Mouse (Mus musculus) myocyte (in vitro differentiated cells): ENCODE data around the gene Mapkapk2.

Experiments used
- MYOD1 ChIP-seq, 3 experiments: IDR thresholded peaks; one replicate each; pipeline ENCODE4 v1.6.1; 2011; ENCODE audit warnings: control low read depth in 2 of 3, low read depth in 2 of 3, mild to moderate bottlenecking in 2 of 3, moderate library complexity in 1 of 3; ENCODE audit not compliant: insufficient read length in 2 of 3, control insufficient read depth in 1 of 3
- TCF3 ChIP-seq: IDR thresholded peaks from one replicate; pipeline ENCODE4 v1.6.1; 2011; ENCODE audit warnings: low read depth, control low read depth; ENCODE audit not compliant: insufficient read length

DNA sequence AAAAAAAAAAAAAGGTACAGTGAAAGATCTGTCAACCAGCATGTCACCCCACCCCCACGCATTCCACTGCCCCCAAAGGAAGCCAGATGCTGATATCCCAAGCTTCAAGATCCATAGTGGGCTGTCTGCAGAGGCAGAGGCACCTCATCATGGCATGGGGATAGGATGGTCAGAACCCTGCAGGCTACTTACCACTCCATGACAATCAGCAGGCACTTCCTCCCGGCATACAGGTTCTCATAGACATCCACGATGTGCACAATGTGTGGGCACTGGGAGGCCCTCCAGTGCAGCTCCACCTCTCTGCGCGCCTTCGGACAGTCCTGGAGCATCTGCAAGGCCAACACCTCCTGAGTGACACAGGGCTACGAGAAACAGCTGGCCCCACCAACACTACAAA lies 39.2 kb downstream of the Mapkapk2 start:
- TF ChIP-seq TCF3 (no peak), MYOD1 (IDR thresholded peaks at IDR 0.05; ENCODE audit: control insufficient read depth in 1 of 3, insufficient read length in 2 of 3, low read depth in 2 of 3) (no peak)
